Mouse (Mus musculus) lung, embryonic 14.5 days (tissue): ENCODE measurements around the gene Gnmt. TPM values are rescaled to one million over a fixed set of nuclear protein-coding genes. Genes with fewer than 3 reads are reported as not detected.
A peak's percentile ranks its signal among the peaks of the same experiment; 100 is the strongest.

Experiments used
- ATAC-seq: fragments of 200-750 bp; cut with Nextera tagmentation; 2 replicates; pipeline ENCODE4 v1.8.0; 2017; ENCODE audit warnings: mild to moderate bottlenecking, moderate TSS enrichment, moderate library complexity; ENCODE audit not compliant: insufficient read depth
- DNase-seq: peaks from one replicate; pipeline ENCODE4 v3.0.0-alpha.2; 2015
- H3K27ac ChIP-seq: fragments of 300-500 bp; sonication (generic); 2 replicates; pipeline ENCODE4 v1.5.1; 2014; ENCODE audit warnings: low read depth, mild to moderate bottlenecking, moderate library complexity
- H3K27me3 ChIP-seq: fragments of 300-500 bp; sonication (generic); 2 replicates; pipeline ENCODE4 v1.6.1; 2014; ENCODE audit warnings: low read length, control low read depth; ENCODE audit not compliant: insufficient read depth
- H3K36me3 ChIP-seq: fragments of 300-500 bp; sonication (generic); 2 replicates; pipeline ENCODE4 v1.6.1; 2014; ENCODE audit warnings: control low read depth; ENCODE audit not compliant: insufficient read depth
- H3K4me1 ChIP-seq: fragments of 300-500 bp; sonication (generic); 2 replicates; pipeline ENCODE4 v1.6.1; 2014; ENCODE audit warnings: antibody characterized with exemption, control low read depth; ENCODE audit not compliant: insufficient read depth
- H3K4me2 ChIP-seq: fragments of 300-500 bp; sonication (generic); 2 replicates; pipeline ENCODE4 v1.6.1; 2014; ENCODE audit warnings: mild to moderate bottlenecking
- H3K4me3 ChIP-seq: fragments of 300-500 bp; sonication (generic); 2 replicates; pipeline ENCODE4 v1.5.1; 2014; ENCODE audit warnings: low read depth, low read length
- H3K9ac ChIP-seq: fragments of 300-500 bp; sonication (generic); 2 replicates; pipeline ENCODE4 v1.6.1; 2014
- H3K9me3 ChIP-seq: fragments of 300-500 bp; sonication (generic); 2 replicates; pipeline ENCODE4 v1.6.1; 2016; ENCODE audit warnings: low read depth, low read length, control low read depth
- CTCF ChIP-seq: IDR thresholded peaks from 2 replicates; pipeline ENCODE4 v1.5.1; 2016; ENCODE audit warnings: antibody characterized with exemption, low read depth
- WGBS: fragments of 180-500 bp; shearing (Covaris S2); extraction: QIAGEN DNeasy Blood & Tissue Kit; methylation state at CpG from one replicate; pipeline ENCODE4 v1.1.7; 2014; 5-methylcytosine and 5-hydroxymethylcytosine counted together
- polyA plus RNA-seq: library from polyadenylated mRNA; unstranded; fragments of >200 nt; fragmentation: Nextera tagmentation; extraction: Ambion mirVana; gene quantifications from 2 replicates; pipeline ENCODE4 v1.2.1, GENCODE M21; 2014

Gene Gnmt
- polyA plus RNA-seq, 1 experiment from 2014 or later, result 1.5 TPM

GRCm38 (mm10) chr17:46742986-46743385 is 14.0 kb upstream of the Gnmt start:
- H3K27ac ChIP-seq, result no peak overlapping the region
- H3K9me3 ChIP-seq, result no peaks in the 10 kb centered on the region
- ATAC-seq (no peak), DNase-seq (no peak)
- no peaks in the 10 kb centered on the region for H3K27me3 ChIP-seq
- WGBS, result 83% methylated on average over 9 of the region's 9 CpGs
- no peak overlapping the region for H3K4me2 ChIP-seq
- no peaks in the 10 kb centered on the region for H3K4me1 ChIP-seq
- H3K4me3 ChIP-seq, result no peak overlapping the region
- H3K9ac ChIP-seq, result no peak overlapping the region
- peaks cover 47% of the 10 kb centered on the region for H3K36me3 ChIP-seq
- TF ChIP-seq CTCF, result no peak

GRCm38 (mm10) chr17:46741305-46741704 is 12.3 kb upstream of the Gnmt start:
- DNase-seq (no peak), ATAC-seq (no peak)
- H3K9me3 ChIP-seq, result no peaks in the 10 kb centered on the region
- H3K36me3 ChIP-seq, result peaks cover 45% of the 10 kb centered on the region
- H3K9ac ChIP-seq, result no peak overlapping the region
- TF ChIP-seq CTCF, result no peak
- H3K27ac ChIP-seq, result no peak overlapping the region
- no peak overlapping the region for H3K4me2 ChIP-seq
- no peaks in the 10 kb centered on the region for H3K27me3 ChIP-seq
- H3K4me1 ChIP-seq, result no peaks in the 10 kb centered on the region
- no peak overlapping the region for H3K4me3 ChIP-seq
- 84% methylated on average over 6 of the region's 6 CpGs for WGBS

GRCm38 (mm10) chr17:46736160-46736559 is 7.2 kb upstream of the Gnmt start:
- Histone ChIP-seq H3K4me2 (no peak overlapping the region), H3K4me1 (no peaks in the 10 kb centered on the region), H3K27ac (no peak overlapping the region), H3K9ac (no peak overlapping the region), H3K27me3 (no peaks in the 10 kb centered on the region), H3K4me3 (no peak overlapping the region), H3K36me3 (peaks cover 23% of the 10 kb centered on the region), H3K9me3 (no peaks in the 10 kb centered on the region)
- ATAC-seq, result no peak
- 60% methylated on average over 9 of the region's 10 CpGs for WGBS
- peak; percentile 48 for DNase-seq
- peak; percentile 58 for TF ChIP-seq CTCF

GRCm38 (mm10) chr17:46735287-46735686 is 6.3 kb upstream of the Gnmt start:
- no peak for ATAC-seq
- Histone ChIP-seq H3K4me2 (no peak overlapping the region), H3K9ac (no peak overlapping the region), H3K9me3 (no peaks in the 10 kb centered on the region), H3K36me3 (peaks cover 21% of the 10 kb centered on the region), H3K4me1 (no peaks in the 10 kb centered on the region), H3K27ac (no peak overlapping the region), H3K27me3 (no peaks in the 10 kb centered on the region), H3K4me3 (no peak overlapping the region)
- DNase-seq, result no peak
- no peak for TF ChIP-seq CTCF
- WGBS, result 83% methylated on average over 7 of the region's 7 CpGs

- Histone ChIP-seq H3K9me3 (no peaks in the 10 kb centered on the region), H3K4me2 (no peak overlapping the region), H3K36me3 (peaks cover 21% of the 10 kb centered on the region), H3K9ac (no peak overlapping the region), H3K27ac (no peak overlapping the region), H3K4me3 (no peak overlapping the region), H3K27me3 (peaks cover 6% of the 10 kb centered on the region; the same call in 1 of the 2 replicates), H3K4me1 (no peaks in the 10 kb centered on the region)
- 94% methylated on average over 3 of the region's 3 CpGs for WGBS
- no peak for DNase-seq
- ATAC-seq, result no peak
- TF ChIP-seq CTCF, result no peak
These were observed 5.1 kb upstream of the Gnmt start for GRCm38 (mm10) chr17:46734055-46734454.

- Histone ChIP-seq H3K4me3 (peak overlapping the region; percentile 25; the same call in 1 of the 2 replicates), H3K4me2 (peak overlapping the region; percentile 57), H3K27me3 (peaks cover 9% of the 10 kb centered on the region; the same call in 1 of the 2 replicates), H3K4me1 (no peaks in the 10 kb centered on the region), H3K9ac (no peak overlapping the region), H3K27ac (no peak overlapping the region), H3K9me3 (no peaks in the 10 kb centered on the region), H3K36me3 (peaks cover 17% of the 10 kb centered on the region; the same call in 1 of the 2 replicates)
- ATAC-seq (no peak), DNase-seq (no peak)
- 39% methylated on average over 11 of the region's 11 CpGs for WGBS
- no peak for TF ChIP-seq CTCF
These were observed 472 bp downstream of the Gnmt start for GRCm38 (mm10) chr17:46728496-46728895.

- ATAC-seq, result no peak
- Histone ChIP-seq H3K27ac (no peak overlapping the region), H3K4me2 (no peak overlapping the region), H3K27me3 (peaks cover 9% of the 10 kb centered on the region; the same call in 1 of the 2 replicates), H3K9ac (no peak overlapping the region), H3K9me3 (no peaks in the 10 kb centered on the region), H3K4me1 (no peaks in the 10 kb centered on the region), H3K4me3 (no peak overlapping the region), H3K36me3 (peaks cover 22% of the 10 kb centered on the region; the same call in 1 of the 2 replicates)
- DNase-seq, result peak; percentile 40
- peak; percentile 45 for TF ChIP-seq CTCF
- WGBS, result 41% methylated on average over 6 of the region's 6 CpGs
These were observed 947 bp downstream of the Gnmt start for GRCm38 (mm10) chr17:46728021-46728420.
